Mouse (Mus musculus) cerebellum, adult 2 months (tissue): ENCODE data around the gene Nmnat2.

Experiments
- CTCF ChIP-seq: fragments of 200-500 bp; IDR thresholded peaks from 2 replicates; pipeline ENCODE4 v1.5.1; 2011; ENCODE audit warnings: low read depth, mild to moderate bottlenecking, control low read depth, low read length, moderate library complexity, borderline replicate concordance; ENCODE audit not compliant: insufficient read depth
- POLR2A ChIP-seq: fragments of 200-500 bp; IDR thresholded peaks from 2 replicates; pipeline ENCODE4 v1.6.1; 2011; ENCODE audit warnings: low read length, control low read depth, borderline replicate concordance; ENCODE audit not compliant: insufficient read depth

DNA sequence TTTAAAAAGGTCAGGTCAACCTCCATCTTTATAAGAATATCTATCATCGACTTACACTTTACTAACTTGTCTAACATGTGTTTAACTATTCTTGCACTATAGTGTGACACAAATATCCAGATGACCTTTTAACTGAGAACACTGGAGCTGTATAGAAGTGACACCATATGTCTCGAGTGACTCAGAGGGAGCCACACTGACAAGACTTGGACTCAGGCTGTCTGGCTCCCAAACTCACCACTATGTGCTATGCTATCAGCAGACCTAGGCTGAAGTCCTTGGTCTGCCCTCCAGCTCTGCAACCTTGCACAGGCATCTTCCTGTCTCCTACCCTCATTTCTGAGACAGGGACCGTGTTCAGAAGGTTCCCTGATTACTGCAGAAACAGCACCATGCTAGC, 209.0 kb downstream of the Nmnat2 start:
- TF ChIP-seq CTCF (no peak), POLR2A (no peak)
